Mouse (Mus musculus) gastrocnemius, adult 8-10 months (tissue): Measurements from ENCODE around the gene Adat1. TPM values are rescaled to one million over a fixed set of nuclear protein-coding genes. Genes with fewer than 3 reads are reported as not detected.

ENCODE experiments used
- DNase-seq, 2 experiments: peaks; one replicate each; pipeline ENCODE4 v3.0.0; 2022; ENCODE audit warnings: low spot score in 2 of 2
- total RNA-seq, 4 experiments: library from RNA; stranded (reverse); gene quantifications; 2 replicates each; pipeline ENCODE4 v1.2.4; 2022

Adat1 gene
- total RNA-seq, 4 experiments from 2014 or later = 1.7 to 2.5 (median 2.3) TPM

GRCm38 (mm10) chr8:111968541-111968940 is 23.6 kb downstream of the Adat1 start:
- DNase-seq = no peak

- DNase-seq = no peak
Measured at GRCm38 (mm10) chr8:111967246-111967870, 24.7 kb downstream of the Adat1 start.

- no peak for DNase-seq
Measured at GRCm38 (mm10) chr8:111964849-111965561, 27.1 kb downstream of the Adat1 start.

- no peak for DNase-seq
Measured at GRCm38 (mm10) chr8:111964351-111964750, 27.8 kb downstream of the Adat1 start.

- DNase-seq = no peak
Measured at GRCm38 (mm10) chr8:111963546-111963945, 28.6 kb downstream of the Adat1 start.

GRCm38 (mm10) chr8:111963091-111963490 is 29.0 kb downstream of the Adat1 start:
- DNase-seq = no peak

DNA sequence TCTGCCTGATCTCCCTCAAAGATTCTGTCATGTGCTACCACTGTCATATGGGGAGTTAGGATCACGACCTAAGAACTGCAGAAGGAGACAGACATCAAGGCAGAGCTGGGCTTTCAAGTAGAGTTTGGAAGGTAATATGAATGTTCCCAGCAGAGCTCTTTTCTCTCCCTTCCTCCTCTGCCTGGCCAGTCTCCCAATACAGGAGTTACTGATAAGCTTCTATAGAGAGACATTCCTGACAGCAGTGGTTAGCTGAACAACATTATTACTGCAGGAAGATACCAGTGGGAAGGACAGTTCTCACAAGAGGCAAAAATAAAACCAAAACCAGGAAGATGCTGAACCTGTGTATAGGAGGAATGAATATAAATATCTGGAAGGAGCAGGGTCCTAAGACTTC is 29.5 kb downstream of the Adat1 start:
- DNase-seq = no peak

- no peak for DNase-seq
Measured at GRCm38 (mm10) chr8:111961330-111961729, 30.8 kb downstream of the Adat1 start.

DNA sequence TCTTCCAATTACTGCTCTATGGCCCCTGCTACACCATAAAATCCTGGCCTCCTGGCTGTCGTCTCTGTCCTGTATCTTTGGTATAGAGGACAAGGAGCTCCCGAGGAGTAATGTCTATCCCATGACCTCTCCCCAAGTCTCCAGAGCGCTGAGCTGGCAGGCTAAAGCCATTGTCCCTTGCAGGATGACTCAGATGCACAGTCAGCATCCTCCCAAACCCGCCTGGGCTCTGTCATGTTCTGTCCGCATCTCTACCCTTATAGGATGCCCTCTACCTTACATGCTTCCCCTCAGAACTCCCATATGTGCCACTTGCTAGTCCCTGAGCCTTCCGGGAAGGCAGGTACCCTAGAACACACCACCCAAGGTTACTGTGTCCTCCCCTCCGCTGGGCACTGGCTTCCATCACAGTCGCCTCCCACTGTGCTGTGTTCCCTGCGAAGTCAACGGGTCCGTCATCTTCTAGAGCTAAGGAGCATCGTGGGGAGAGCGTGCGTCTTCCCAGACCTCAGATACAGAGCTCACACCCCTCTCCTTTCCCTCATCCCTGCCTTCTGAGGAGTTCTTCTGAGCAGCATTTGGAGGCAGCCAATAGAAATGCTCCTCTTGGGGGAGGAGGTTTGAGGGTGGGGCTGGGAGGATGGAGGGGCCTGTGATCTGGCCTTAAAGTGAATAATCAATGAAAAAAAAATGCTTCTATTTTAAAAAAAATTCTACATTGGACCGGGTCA is 31.3 kb downstream of the Adat1 start:
- no peak for DNase-seq

DNA sequence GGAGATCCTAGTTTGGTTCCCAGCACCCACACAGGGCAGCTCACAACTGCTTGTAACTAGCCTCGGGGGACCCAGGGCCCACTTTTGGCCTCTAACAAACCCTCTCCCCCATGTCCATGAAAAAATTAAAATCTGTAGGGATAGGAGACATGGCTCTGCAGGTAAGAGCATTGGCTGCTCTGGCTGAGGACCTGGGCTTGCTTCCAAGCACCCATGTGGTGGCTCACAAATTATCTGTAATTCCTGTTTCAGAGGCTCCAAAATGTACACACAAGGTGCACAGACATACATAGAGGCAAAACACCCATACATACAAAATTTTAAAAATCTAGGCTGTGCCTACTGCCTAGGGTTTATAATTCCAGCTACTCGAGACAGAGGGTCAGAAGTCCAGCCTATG is 34.9 kb downstream of the Adat1 start:
- no peak for DNase-seq

- DNase-seq = no peak
Measured at GRCm38 (mm10) chr8:111955879-111956278, 36.2 kb downstream of the Adat1 start.

GRCm38 (mm10) chr8:111954844-111955594 is 37.1 kb downstream of the Adat1 start:
- DNase-seq = no peak

DNA sequence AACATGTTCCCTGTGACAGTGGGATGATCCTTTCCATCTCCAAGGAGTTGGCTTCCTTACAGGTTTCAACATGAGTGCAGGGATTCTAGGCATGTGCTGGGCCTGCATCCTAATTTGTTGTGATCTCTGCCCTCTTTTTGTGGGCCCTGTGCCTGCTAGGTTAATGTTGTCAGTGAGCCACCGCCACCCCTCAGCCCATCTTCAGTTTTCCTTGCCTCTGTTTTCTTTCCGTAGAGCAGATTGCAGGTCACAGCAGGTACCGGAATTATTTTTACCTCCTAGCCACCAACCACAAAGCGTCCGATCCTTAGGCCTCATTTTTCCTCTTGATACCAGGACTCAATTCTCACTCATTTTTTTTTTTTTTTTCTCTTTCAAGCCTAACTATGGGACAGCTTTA is 40.2 kb downstream of the Adat1 start:
- no peak for DNase-seq

DNA sequence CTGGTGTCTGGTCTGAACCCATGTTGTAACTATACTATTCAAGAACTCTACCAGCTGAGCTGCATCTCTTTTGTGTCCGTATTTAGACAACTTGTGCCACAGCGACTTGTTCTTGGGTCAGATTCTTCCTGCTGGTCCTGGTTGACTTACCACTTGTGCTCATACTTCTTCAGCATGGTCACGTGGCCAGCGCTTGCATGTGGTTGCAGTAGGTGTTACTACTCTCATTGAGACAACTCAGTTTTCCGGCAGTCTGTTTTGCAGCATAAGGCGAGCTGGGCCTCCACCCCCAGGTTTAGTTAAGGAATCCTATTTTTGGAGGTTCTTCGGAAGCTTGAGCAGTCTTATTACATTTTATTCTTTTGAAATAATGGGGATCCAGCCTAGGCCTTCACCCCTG is 40.8 kb downstream of the Adat1 start:
- no peak for DNase-seq

DNA sequence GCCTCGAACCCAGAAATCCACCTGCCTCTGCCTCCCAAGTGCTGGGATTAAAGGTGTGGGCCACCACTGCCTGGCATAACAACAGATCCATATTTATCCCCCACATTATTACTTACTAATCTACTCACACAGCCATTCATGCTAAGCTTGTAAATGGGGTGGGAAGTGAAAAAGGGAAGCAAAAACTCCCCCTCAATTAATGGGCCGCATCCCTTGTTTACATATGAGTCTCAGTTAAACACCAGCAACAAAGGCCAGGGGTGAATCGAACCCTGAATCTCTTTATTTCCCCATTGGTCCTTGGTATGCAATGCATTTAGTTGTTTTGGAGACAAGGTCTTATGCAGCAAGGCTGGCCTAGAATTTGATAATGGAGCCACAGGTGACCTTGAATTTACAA is 41.3 kb downstream of the Adat1 start:
- no peak for DNase-seq

DNA sequence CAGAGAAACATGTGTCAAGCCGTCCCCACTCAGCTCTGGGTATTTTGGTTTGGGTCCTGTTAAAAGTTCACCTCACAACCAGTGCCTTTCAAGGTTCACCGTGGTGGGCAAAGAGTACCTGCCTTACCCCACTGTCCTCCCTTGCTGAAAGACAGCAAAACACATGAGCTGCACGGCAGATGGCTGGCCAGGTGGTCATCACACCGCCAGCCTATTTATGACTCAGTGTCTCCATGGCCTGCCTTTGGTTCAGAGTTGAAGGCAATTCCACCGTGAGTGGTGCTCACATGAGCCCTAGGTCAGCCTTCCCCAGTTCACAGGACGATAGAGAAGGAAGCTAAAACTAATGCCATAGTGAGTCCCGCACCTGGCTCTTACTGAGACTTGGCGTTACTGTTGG is 44.1 kb downstream of the Adat1 start:
- DNase-seq = no peak

GRCm38 (mm10) chr8:111947144-111947543 is 45.0 kb downstream of the Adat1 start:
- no peak for DNase-seq

DNA sequence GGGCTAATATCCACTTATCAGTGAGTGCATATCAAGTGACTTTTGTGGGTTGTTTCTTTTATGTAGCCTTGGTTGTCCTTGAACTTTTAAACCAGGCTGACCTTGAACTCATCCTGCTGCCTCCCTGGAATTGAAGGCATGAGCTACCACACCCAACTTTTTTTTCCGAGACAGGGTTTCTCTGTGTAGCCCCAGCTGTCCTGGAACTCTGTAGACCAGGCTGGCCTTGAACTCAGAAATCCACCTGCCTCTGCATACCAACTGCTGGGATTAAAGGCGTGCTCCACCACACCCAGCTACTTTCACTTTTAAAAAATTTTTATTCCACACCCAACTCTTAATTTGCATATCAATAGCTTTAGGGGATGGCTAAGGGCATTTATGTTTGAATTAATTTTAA is 48.6 kb downstream of the Adat1 start:
- no peak for DNase-seq

- DNase-seq = peak in 1 of 2 experiments; percentile 21
Measured at GRCm38 (mm10) chr8:111941101-111941454, 51.0 kb downstream of the Adat1 start.

DNA sequence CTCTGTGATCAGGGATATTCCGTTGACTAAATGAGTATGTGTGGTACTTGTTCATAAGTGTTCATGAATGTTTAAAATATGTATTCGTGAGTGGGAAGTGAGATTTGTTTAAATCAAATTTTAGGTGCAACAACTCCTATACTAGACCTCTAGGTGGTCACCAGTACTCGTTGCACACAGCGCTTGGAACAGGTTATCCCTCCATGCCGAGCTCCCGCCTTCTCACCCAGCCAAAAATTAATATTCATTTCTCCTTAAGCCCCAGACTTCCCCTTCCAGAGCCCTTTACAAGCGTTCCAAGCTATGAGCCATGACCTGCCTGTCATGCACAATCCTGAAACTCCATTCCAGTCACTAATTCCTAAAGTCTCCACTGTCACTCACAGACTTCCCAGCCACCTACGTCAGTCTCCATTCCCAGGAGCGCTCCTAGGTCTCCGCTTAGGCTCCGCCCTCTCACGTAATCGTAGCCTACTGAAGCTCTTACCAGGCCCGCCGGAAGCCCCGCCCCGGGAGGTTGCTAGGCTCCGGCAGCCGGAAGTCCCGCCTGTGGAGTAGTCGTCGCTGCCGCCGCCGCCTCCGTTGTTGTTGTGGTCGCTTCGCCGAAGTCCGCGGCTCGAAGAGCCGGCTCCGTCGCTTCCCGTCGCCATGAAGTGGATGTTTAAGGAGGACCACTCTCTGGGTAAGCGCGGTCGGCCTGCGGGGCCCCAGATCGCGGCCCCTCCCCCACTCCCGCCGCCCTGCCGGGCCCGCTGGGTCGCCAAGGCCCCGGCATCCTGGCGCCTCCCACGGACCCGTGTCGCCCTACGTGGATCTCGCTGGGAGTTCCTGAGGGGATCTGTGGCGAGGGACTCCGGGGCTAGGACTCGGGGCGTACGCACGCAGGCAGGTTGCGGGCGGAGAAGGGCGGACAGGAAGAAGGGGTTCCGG is 51.7 kb downstream of the Adat1 start, which contains the start of gene Gabarapl2:
Gabarapl2 (plus strand) TSS at position 533 of the 930 bp plus-strand sequence.
- DNase-seq = peak; percentile 94 to 97
